Mouse (Mus musculus) stomach, embryonic 15.5 days (tissue): ENCODE measurements around the gene D1Pas1. TPM values are rescaled to one million over a fixed set of nuclear protein-coding genes. Genes with fewer than 3 reads are reported as not detected.

Experiments used
- ATAC-seq: fragments of 200-750 bp; cut with Nextera tagmentation; 2 replicates; pipeline ENCODE4 v1.8.0; 2017; ENCODE audit warnings: low read depth, moderate number of reproducible peaks, moderate TSS enrichment; ENCODE audit not compliant: insufficient read depth, low FRiP score
- H3K27ac ChIP-seq: fragments of 300-500 bp; sonication (generic); 2 replicates; pipeline ENCODE4 v1.5.1; 2015; ENCODE audit warnings: mild to moderate bottlenecking, inconsistent platforms
- H3K27me3 ChIP-seq: fragments of 300-500 bp; sonication (generic); replicated peaks from 2 replicates; pipeline ENCODE4 v1.6.1; 2015; ENCODE audit warnings: inconsistent platforms
- H3K36me3 ChIP-seq: fragments of 300-500 bp; sonication (generic); 2 replicates; pipeline ENCODE4 v1.6.1; 2015; ENCODE audit warnings: inconsistent platforms
- H3K4me1 ChIP-seq: fragments of 300-500 bp; sonication (generic); 2 replicates; pipeline ENCODE4 v1.6.1; 2015; ENCODE audit warnings: inconsistent platforms
- H3K4me2 ChIP-seq: fragments of 300-500 bp; sonication (generic); 2 replicates; pipeline ENCODE4 v1.6.1; 2015; ENCODE audit warnings: mild to moderate bottlenecking, inconsistent platforms
- H3K4me3 ChIP-seq: fragments of 300-500 bp; sonication (generic); replicated peaks from 2 replicates; pipeline ENCODE4 v1.5.1; 2015; ENCODE audit warnings: inconsistent platforms
- H3K9ac ChIP-seq: fragments of 300-500 bp; sonication (generic); 2 replicates; pipeline ENCODE4 v1.6.1; 2015; ENCODE audit warnings: inconsistent platforms
- H3K9me3 ChIP-seq: fragments of 300-500 bp; sonication (generic); 2 replicates; pipeline ENCODE4 v1.6.1; 2016; ENCODE audit warnings: inconsistent platforms
- WGBS: fragments of 180-500 bp; shearing (Covaris S2); methylation state at CpG from one replicate; pipeline ENCODE4 v1.1.7; 2015; 5-methylcytosine and 5-hydroxymethylcytosine counted together
- polyA plus RNA-seq: library from polyadenylated mRNA; unstranded; fragments of >200 nt; fragmentation: Nextera tagmentation; extraction: Ambion mirVana; gene quantifications from 2 replicates; pipeline ENCODE4 v1.2.1, GENCODE M21; 2015

Gene D1Pas1
- polyA plus RNA-seq = 0.05 and 0.06 TPM in 2 replicates

DNA sequence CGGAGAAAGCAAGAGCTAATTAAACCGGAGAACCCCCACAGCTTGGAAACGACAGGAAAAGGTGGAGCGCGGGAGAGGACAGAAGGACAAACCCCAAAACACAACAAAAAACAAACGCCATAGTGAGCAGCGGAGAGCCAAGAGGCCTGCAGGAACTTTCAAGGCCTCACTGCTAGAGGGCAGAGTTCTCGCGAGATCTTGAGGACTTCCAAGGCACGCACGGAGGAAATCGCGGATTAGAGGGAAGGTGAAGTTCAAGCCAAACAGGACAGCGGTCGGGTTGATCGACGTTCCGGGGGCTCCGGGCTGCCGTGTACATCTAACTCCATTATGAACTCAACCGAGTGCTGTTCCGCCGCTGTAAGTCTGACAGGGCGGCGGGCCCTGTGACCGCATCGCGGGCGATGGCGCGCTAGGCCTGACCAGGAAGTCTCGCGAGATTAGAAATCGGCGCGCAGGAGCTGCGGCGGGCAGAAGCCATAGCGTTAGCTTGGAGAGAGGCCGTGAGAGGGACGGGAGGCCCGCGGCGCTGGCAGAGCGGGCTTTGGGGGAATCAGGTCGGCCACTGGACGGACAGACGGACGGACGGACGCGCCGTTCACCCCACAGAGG, at the start of gene D1Pas1:
Gene D1Pas1 (plus strand): TSS at position 216 of the 612 bp plus-strand sequence.
- Histone ChIP-seq H3K9ac (no peak within 1 kb of the TSS), H3K27me3 (no peaks in the 10 kb centered on the region), H3K36me3 (no peaks in the 10 kb centered on the region), H3K9me3 (no peaks in the 10 kb centered on the region), H3K4me2 (no peak within 1 kb of the TSS), H3K4me3 (no peak within 1 kb of the TSS), H3K4me1 (no peaks in the 10 kb centered on the region), H3K27ac (no peak within 1 kb of the TSS)
- ATAC-seq = no peak
- 76% methylated on average over 53 of the region's 53 CpGs for WGBS

DNA sequence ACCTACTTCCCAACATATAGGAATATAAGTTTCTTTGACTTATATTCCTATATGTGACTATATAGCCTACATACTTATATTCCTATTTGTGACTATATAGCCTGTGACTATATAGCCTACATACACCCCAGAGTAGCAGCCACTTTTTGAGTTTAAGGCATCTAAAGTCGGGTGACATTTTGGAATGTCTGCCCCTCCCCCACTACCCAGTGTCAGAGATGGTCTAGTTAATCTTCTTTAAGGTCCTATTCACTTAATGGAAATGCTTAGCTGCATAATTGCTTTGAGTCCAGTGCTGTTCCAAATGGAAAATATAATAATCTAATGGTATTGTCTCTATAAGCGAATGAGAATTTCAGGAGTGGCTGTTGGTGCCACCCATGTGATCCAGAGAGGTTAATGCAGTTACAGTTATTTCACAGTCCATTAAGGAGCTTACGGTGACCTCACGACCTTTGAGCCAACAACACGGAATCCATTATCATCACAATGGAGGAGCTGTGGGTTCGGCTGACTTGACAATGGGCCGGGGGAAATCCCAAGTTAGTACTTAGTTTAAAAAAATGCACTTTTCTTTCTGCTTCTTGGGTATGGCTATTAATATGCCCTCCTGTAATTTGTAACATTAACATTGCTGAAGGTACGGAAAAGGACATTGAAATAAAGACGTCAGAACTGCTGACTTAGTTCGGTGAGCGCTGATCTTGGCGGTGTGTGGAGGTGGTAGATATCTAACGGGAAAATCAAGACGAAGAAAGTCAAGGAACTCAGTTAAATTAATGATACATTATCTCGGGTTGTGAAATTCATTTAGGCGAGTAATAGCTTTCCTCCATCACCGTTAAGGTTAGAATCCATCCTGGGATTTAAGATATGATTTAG, 44.5 kb upstream of the D1Pas1 start:
- 36% methylated on average over 17 of the region's 17 CpGs for WGBS
- Histone ChIP-seq H3K4me2 (no peak overlapping the region), H3K9me3 (no peaks in the 10 kb centered on the region), H3K27me3 (no peaks in the 10 kb centered on the region), H3K9ac (no peak overlapping the region), H3K4me3 (no peak overlapping the region), H3K36me3 (no peaks in the 10 kb centered on the region), H3K4me1 (no peaks in the 10 kb centered on the region), H3K27ac (no peak overlapping the region)
- no peak for ATAC-seq

DNA sequence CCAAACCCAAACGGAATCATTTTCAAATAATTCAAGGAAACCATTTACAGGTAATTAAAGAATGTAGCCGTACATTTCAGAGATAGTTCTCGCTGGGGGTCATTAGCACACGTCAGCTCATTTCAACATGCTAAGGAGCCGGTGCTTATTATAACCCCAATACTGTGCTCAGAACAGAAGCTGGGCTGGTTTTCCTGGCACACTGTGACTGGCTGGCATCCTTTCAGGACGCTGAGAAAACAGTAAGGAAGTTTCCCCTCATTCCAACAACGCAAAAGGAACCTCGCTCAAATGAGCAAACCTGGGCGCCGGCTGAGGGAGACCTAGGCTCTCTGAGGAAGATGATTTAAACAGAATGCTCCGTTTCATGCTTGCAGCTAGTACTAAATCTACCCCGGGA, 43.2 kb upstream of the D1Pas1 start:
- WGBS = 65% methylated on average over 12 of the region's 12 CpGs
- no peaks in the 10 kb centered on the region for H3K36me3 ChIP-seq
- no peaks in the 10 kb centered on the region for H3K27me3 ChIP-seq
- no peak overlapping the region for H3K27ac ChIP-seq
- ATAC-seq = no peak
- H3K4me2 ChIP-seq = no peak overlapping the region
- no peak overlapping the region for H3K4me3 ChIP-seq
- H3K9me3 ChIP-seq = no peaks in the 10 kb centered on the region
- H3K9ac ChIP-seq = no peak overlapping the region
- no peaks in the 10 kb centered on the region for H3K4me1 ChIP-seq

GRCm38 (mm10) chr1:186925411-186925810, 41.8 kb upstream of the D1Pas1 start:
- no peaks in the 10 kb centered on the region for H3K36me3 ChIP-seq
- H3K9me3 ChIP-seq = no peaks in the 10 kb centered on the region
- no peak overlapping the region for H3K9ac ChIP-seq
- no peak overlapping the region for H3K4me3 ChIP-seq
- H3K4me1 ChIP-seq = no peaks in the 10 kb centered on the region
- H3K4me2 ChIP-seq = no peak overlapping the region
- WGBS = 30% methylated on average over 9 of the region's 9 CpGs
- H3K27me3 ChIP-seq = no peaks in the 10 kb centered on the region
- ATAC-seq = no peak
- no peak overlapping the region for H3K27ac ChIP-seq

DNA sequence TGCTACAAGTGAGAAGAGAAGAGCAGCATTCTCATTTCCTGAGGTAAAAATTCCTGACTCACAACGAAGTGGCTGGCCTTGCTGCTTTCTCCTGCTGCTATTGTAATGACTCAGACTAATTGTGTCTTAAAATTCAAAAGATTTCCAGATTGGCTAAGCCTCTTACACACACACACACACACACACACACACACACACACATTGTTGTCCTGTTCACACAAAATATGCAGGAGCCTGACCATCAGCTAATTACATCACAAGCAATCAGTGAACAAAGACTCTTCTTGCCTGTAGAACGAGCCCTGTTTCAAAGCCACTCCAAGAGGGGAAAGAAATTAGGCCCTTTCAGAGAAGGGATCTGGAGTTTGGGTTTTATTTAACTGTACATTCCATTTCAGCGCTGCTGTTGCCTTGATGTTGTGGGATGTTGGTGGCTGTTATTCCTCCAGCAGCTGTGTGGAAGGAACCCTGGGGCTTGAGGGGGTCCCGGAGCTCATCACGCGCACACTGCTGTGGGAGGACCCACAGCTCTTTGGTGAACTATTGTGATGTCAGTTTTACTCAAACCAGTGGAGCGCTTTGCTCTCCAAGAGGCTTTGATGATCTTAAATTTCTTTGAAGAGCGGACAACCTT, 40.8 kb upstream of the D1Pas1 start:
- no peaks in the 10 kb centered on the region for H3K9me3 ChIP-seq
- H3K4me1 ChIP-seq = no peaks in the 10 kb centered on the region
- no peak overlapping the region for H3K4me3 ChIP-seq
- H3K4me2 ChIP-seq = no peak overlapping the region
- no peaks in the 10 kb centered on the region for H3K36me3 ChIP-seq
- no peaks in the 10 kb centered on the region for H3K27me3 ChIP-seq
- no peak for ATAC-seq
- no peak overlapping the region for H3K9ac ChIP-seq
- no peak overlapping the region for H3K27ac ChIP-seq
- WGBS = 66% methylated on average over 8 of the region's 8 CpGs

GRCm38 (mm10) chr1:186926950-186927316, 40.3 kb upstream of the D1Pas1 start:
- no peak overlapping the region for H3K9ac ChIP-seq
- H3K36me3 ChIP-seq = no peaks in the 10 kb centered on the region
- ATAC-seq = no peak
- H3K9me3 ChIP-seq = no peaks in the 10 kb centered on the region
- no peak overlapping the region for H3K4me2 ChIP-seq
- H3K4me3 ChIP-seq = no peak overlapping the region
- no peaks in the 10 kb centered on the region for H3K4me1 ChIP-seq
- no peak overlapping the region for H3K27ac ChIP-seq
- H3K27me3 ChIP-seq = no peaks in the 10 kb centered on the region
- WGBS = 79% methylated on average over 6 of the region's 6 CpGs

DNA sequence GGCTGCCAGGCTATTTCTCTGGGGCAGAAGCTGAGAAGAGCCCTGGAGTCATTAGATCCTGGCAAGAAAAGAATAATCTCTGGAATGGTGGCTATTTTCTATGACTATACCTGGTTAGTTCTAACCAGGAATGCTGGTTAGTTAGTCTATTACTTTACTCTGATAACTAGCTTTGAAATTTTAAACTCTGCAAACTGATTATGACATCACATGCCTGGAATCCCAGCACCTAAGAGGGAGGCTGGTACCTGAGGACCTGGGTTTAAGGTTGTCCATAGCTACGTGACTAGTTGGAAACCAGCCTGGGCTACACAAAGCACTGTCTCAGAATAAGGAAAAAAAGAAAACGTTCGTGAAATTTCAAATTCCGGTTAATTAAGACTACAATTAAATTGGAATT, 39.7 kb upstream of the D1Pas1 start:
- H3K4me3 ChIP-seq = no peak overlapping the region
- H3K27me3 ChIP-seq = no peaks in the 10 kb centered on the region
- H3K4me2 ChIP-seq = no peak overlapping the region
- 77% methylated on average over 4 of the region's 4 CpGs for WGBS
- no peak overlapping the region for H3K27ac ChIP-seq
- H3K4me1 ChIP-seq = no peaks in the 10 kb centered on the region
- no peaks in the 10 kb centered on the region for H3K36me3 ChIP-seq
- H3K9me3 ChIP-seq = no peaks in the 10 kb centered on the region
- ATAC-seq = no peak
- H3K9ac ChIP-seq = no peak overlapping the region

GRCm38 (mm10) chr1:186930160-186930887, 36.9 kb upstream of the D1Pas1 start:
- Histone ChIP-seq H3K27ac (no peak overlapping the region), H3K4me3 (no peak overlapping the region), H3K4me1 (no peaks in the 10 kb centered on the region), H3K27me3 (no peaks in the 10 kb centered on the region), H3K4me2 (no peak overlapping the region), H3K36me3 (no peaks in the 10 kb centered on the region), H3K9ac (no peak overlapping the region), H3K9me3 (no peaks in the 10 kb centered on the region)
- 77% methylated on average over 13 of the region's 13 CpGs for WGBS
- no peak for ATAC-seq

GRCm38 (mm10) chr1:186930888-186931233, 36.4 kb upstream of the D1Pas1 start:
- 77% methylated on average over 6 of the region's 6 CpGs for WGBS
- no peak overlapping the region for H3K4me3 ChIP-seq
- H3K9ac ChIP-seq = no peak overlapping the region
- H3K9me3 ChIP-seq = no peaks in the 10 kb centered on the region
- no peak overlapping the region for H3K27ac ChIP-seq
- no peak for ATAC-seq
- no peaks in the 10 kb centered on the region for H3K4me1 ChIP-seq
- no peaks in the 10 kb centered on the region for H3K27me3 ChIP-seq
- H3K36me3 ChIP-seq = no peaks in the 10 kb centered on the region
- H3K4me2 ChIP-seq = no peak overlapping the region

DNA sequence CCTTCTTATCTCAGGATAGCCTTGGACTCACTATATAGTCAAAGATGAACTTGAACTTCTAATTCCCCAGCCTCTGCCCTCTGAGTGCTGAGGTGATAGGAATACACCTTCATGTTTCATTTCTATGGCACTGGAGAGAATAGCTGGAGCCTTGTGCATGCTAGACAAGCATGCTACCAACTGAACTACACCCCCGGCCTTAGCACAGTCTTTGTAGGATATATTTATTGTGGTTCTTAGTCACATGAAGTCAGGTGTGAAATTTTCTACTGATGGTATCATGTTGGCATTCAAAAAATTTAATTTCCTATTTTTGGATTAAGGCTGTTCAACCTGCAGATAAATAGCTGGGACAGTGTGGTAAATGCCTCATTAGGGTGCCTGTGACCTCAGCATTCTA, 33.0 kb upstream of the D1Pas1 start:
- H3K4me1 ChIP-seq = no peaks in the 10 kb centered on the region
- no peaks in the 10 kb centered on the region for H3K9me3 ChIP-seq
- 98% methylated on average over 1 of the region's 1 CpGs for WGBS
- H3K36me3 ChIP-seq = no peaks in the 10 kb centered on the region
- no peak overlapping the region for H3K9ac ChIP-seq
- H3K27me3 ChIP-seq = no peaks in the 10 kb centered on the region
- no peak overlapping the region for H3K4me2 ChIP-seq
- ATAC-seq = no peak
- no peak overlapping the region for H3K4me3 ChIP-seq
- no peak overlapping the region for H3K27ac ChIP-seq

- H3K4me3 ChIP-seq = no peak overlapping the region
- no peak overlapping the region for H3K9ac ChIP-seq
- no peaks in the 10 kb centered on the region for H3K27me3 ChIP-seq
- H3K36me3 ChIP-seq = no peaks in the 10 kb centered on the region
- no peaks in the 10 kb centered on the region for H3K4me1 ChIP-seq
- H3K4me2 ChIP-seq = no peak overlapping the region
- H3K27ac ChIP-seq = no peak overlapping the region
- ATAC-seq = no peak
- WGBS = 62% methylated on average over 4 of the region's 4 CpGs
- no peaks in the 10 kb centered on the region for H3K9me3 ChIP-seq
These were observed 14.8 kb upstream of the D1Pas1 start for GRCm38 (mm10) chr1:186952381-186952780.

DNA sequence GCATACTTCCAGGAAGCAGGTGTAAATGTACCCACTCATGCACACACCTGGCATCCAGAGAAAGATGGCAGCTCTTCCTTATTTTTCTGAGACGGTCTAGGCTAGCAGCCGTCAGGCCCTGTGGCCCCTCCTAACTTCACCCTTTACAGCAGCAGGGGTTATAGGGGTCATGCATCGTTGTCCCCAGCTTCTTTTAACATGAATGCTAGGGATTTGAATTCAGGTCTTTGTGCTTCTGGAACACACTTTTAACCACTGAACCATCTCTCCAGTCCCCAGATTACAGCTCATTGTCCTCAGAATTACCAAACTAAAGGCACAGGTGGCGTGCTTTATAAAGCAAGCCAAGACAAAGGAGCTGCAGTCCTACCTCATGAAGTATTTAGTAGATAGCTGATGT, 12.6 kb upstream of the D1Pas1 start:
- Histone ChIP-seq H3K4me2 (no peak overlapping the region), H3K9me3 (no peaks in the 10 kb centered on the region), H3K36me3 (no peaks in the 10 kb centered on the region), H3K27ac (no peak overlapping the region), H3K27me3 (no peaks in the 10 kb centered on the region), H3K9ac (no peak overlapping the region), H3K4me1 (no peaks in the 10 kb centered on the region), H3K4me3 (no peak overlapping the region)
- WGBS = 80% methylated on average over 4 of the region's 4 CpGs
- no peak for ATAC-seq
